Mouse (Mus musculus) bone marrow macrophage, adult 2 months (primary cell): ENCODE results near the gene Sbno2.

Experiments
- CTCF ChIP-seq: IDR thresholded peaks from 2 replicates; pipeline ENCODE4 v1.5.1; 2012; ENCODE audit warnings: low read depth, mild to moderate bottlenecking, low read length, moderate library complexity
- POLR2A ChIP-seq: IDR thresholded peaks from 2 replicates; pipeline ENCODE4 v1.6.1; 2012; ENCODE audit warnings: mild to moderate bottlenecking, low read depth, low read length, borderline replicate concordance

GRCm38 (mm10) chr10:80030191-80030590 is 75.2 kb downstream of the Sbno2 start:
- TF ChIP-seq CTCF = no peak
- TF ChIP-seq POLR2A = no peak
